Mouse (Mus musculus) heart, postnatal 14 days (tissue): ENCODE data around the gene Mafb. TPM values are rescaled to one million over a fixed set of nuclear protein-coding genes. Genes with fewer than 3 reads are reported as not detected.
A peak's percentile ranks its signal among the peaks of the same experiment; 100 is the strongest.

Experiments
- DNase-seq, 2 experiments: peaks; one replicate each; pipeline ENCODE4 v3.0.0; 2021 to 2022
- intact Hi-C: fragments of 180-260 bp; cut with DNase I; formaldehyde crosslinking; loops from one replicate; pipeline ENCODE4 v1.15.1; 2025
- total RNA-seq, 2 experiments: library from RNA; stranded (reverse); gene quantifications; 2 replicates each; pipeline ENCODE4 v1.2.3; 2021

The Mafb gene
- total RNA-seq, 2 experiments from 2014 or later: 12.1 to 13.5 TPM

DNA sequence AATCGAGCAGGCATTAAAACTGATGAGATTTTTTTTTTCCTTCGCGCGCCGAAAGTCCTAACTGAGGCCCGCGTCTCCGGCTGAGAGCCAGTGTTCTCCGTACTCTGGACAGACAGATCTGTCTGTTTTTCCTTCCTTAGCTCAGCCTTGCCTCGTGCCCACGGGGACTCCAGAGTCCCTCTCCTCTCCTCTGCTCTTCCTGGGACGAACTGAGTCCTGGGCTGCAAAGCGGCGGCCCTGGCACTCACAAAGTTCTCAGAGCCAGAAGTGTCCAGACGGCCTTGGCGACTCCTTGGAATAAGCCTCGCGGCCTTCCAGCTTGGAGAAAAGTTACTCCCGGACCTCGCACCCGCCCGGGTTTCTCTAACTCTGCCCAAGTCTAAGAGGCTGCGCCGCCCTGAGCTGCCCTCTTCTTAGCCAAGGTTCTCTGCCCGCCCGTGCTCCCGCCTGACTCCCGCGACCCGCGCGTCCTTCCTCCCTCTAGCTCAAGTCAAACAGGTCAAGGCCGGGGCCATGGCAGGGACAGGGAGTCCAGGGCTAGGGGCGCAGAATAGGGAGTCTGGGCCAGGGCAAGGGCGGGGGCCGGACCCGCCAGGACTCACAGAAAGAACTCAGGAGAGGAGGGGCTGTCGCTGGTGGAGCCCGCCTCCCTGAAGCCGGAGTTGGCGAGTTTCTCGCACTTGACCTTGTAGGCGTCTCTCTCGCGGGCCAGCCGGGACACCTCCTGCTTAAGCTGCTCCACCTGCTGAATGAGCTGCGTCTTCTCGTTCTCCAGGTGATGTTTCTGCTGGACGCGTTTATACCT, 1.6 kb downstream of the Mafb start:
- intact Hi-C loops: loop anchor here (5.0 to 10.0 kb wide), 6 partner anchors 193 to 1501 kb away; no protein-coding TSS in a partner anchor
- DNase-seq: peak; percentile 55 to 62

- no peak for DNase-seq
- intact Hi-C loops: loop anchor here (5.0 to 10.0 kb wide), 6 partner anchors 192 to 1500 kb away; no protein-coding TSS in a partner anchor
Measured at GRCm38 (mm10) chr2:160364666-160365065, 2.2 kb downstream of the Mafb start.

DNA sequence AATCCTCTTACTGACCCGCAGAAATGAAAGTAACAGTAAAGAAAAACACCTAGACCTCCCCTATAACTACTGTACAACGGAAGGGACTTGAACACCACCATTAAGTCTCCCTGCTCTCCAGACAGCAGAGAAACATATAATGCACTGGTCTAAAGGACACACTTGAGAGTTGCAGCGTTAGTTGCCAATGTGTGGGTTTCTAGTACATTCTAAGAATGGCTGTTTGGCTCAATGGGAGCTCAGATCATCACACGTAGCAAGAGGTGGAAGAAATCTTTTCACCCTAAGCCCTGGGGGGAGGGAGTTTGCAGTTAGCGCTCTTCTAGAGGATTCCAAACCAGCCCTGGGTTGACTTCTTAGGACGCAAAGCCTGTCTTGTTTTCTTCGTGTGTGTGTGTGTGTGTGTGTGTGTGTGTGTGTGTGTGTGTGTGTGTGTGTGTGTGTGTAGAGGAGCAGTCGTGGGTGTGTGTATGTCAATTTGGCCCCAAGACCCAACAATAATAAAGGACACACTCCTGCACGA, 2.7 kb downstream of the Mafb start:
- no peak for DNase-seq
- intact Hi-C loops: loop anchor here (10.0 kb wide), 2 partner anchors 779 to 1499 kb away; no protein-coding TSS in a partner anchor

- intact Hi-C loops: loop anchor here (10.0 kb wide), 2 partner anchors 778 to 1498 kb away; no protein-coding TSS in a partner anchor
- no peak for DNase-seq
Measured at GRCm38 (mm10) chr2:160363201-160363600, 3.7 kb downstream of the Mafb start.

- intact Hi-C loops: loop anchor here (10.0 kb wide), 2 partner anchors 777 to 1497 kb away; no protein-coding TSS in a partner anchor
- no peak for DNase-seq
Measured at GRCm38 (mm10) chr2:160361442-160362121, 5.3 kb downstream of the Mafb start.

GRCm38 (mm10) chr2:160360234-160360874, 6.5 kb downstream of the Mafb start:
- intact Hi-C loops: loop anchor here (10.0 kb wide), 2 partner anchors 776 to 1496 kb away; no protein-coding TSS in a partner anchor
- DNase-seq: no peak

- intact Hi-C loops: no loop called here
Measured at GRCm38 (mm10) chr2:160358896-160359295, 8.0 kb downstream of the Mafb start.

DNA sequence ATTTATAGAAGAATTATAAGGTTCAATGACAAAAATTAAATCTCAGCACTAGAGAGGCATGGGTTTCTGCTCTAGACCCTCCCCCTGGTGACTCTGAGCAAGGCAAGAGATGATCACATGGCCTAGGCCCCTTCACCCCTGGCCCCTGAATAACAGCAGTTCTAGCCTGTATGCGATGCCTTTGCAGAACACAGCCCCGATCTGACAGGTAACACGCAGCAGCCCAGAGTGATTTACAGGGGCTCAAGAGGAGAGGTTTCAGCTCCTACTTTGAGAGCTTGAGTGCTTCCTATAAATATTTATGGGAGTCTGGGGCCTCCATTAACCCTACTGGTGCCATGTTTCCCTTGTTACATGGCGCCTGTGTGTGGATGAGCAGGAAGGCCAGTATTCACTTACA, 9.4 kb downstream of the Mafb start:
- DNase-seq: no peak
- intact Hi-C loops: no loop called here

More at GRCm38 (mm10) chr2:160358896-160359295, 8.0 kb downstream of the Mafb start:
- no peak for DNase-seq

GRCm38 (mm10) chr2:160356132-160356531, 10.7 kb downstream of the Mafb start:
- intact Hi-C loops: no loop called here
- DNase-seq: no peak

- DNase-seq: no peak
- intact Hi-C loops: no loop called here
Measured at GRCm38 (mm10) chr2:160354319-160354718, 12.5 kb downstream of the Mafb start.

DNA sequence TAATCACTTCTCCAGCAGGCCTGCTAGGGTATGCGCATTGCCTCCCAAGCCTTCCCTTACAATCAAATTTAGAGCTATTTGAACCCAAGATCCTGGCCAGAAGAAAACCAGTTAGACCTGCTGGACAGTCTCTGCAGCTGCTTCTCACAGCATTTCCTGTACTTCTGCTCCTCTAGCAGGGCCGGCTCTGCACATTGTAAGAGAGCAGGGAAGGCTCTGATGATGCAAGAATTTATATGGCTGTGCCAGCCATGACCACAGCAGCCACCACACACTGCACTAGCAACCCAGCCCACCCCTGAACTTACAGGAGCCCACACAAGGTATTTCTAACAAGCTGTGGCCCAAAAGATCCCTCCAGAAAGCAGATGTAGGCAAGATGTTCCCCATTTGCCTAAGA, 13.3 kb downstream of the Mafb start:
- intact Hi-C loops: no loop called here
- DNase-seq: no peak

DNA sequence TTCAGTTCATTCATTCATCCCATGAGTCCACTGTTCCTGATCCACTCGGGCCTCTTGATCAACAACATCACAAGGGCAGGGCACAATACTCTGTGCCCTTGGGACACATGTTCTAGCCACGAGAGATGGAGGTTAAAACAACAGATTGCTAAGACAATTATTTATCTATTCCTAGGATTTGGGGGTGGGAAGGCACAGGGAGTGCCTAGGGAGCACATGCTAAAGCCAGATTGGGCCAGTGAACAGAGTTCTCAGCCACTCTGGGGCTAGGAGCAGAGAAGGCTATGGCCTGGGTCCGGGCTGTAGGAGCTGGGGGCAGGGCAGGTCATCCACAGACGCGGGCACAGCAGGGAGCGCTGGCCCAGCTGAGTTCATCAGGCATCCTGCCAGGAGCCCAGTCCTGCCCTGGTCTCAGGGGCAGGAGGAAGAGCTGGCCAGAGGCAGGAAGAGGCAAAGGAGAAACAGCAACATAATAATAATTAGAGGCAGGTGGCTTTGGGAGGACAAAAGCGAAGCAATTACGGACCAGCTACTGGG, 15.8 kb downstream of the Mafb start:
- DNase-seq: peak; percentile 49 to 55
- intact Hi-C loops: no loop called here

GRCm38 (mm10) chr2:160349578-160349977, 17.3 kb downstream of the Mafb start:
- DNase-seq: no peak
- intact Hi-C loops: no loop called here

DNA sequence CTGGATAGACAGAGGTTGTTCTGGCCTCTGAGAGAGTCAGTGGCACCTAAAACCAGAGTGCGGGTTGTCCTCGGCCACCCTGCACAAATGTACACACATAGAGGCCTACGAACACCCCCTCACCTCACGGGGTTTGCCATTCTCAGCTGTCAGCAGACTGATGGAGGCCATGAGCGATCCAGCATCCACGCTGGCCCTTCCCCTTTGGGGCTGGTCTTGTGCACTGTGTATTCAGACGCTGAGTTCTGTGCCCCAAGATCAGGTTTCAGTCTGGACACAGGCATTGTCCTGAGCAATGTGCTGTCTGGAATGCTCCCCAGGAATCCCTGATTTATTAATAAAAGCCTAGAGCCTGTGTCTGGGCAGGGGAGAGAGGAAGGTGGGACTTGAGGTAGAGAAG, 18.1 kb downstream of the Mafb start:
- intact Hi-C loops: no loop called here
- DNase-seq: no peak

DNA sequence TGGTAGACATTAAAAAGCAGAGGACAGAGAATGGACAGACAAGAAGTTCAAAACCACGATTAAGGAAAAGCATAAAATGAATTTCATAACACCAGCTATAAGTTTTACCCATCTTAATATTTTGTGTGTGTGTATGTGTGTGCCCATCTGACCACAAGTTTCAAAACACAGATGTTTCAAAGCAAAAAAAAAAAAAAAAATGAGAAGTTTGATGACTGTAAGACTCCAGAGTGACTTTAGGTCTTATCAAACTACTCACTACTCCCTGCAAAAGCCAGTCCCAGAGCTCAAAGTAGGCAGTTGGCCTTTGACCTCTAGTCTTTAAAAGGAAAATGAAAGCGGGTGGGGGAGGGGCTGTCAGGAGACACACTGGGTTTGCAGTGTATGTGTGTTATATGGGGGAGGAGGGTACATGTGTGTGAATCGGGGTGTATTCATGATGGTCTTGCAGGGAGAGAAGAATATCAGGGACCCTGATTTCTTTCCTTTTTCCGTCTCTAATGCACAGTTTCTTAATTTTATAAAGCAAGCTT, 18.7 kb downstream of the Mafb start:
- intact Hi-C loops: no loop called here
- DNase-seq: no peak

DNA sequence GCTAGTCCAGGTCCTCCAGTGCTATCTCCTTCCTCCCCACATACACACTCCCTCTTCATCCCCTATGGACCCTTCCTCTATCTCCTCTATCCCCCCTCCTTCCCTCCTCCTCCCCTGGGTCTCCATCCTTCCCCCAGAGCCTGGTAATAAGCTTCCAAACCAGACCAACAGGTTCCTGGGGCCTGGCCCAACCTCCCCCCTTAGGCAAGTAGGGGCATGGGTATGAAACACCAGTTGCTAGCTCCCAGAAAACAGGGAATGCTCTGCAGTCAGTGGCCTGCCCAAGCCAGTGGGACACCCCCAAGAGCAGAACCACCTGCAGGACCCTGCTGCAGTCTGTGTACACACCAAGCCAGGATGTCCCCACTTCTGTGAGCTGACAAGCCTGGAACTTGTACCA, 21.2 kb downstream of the Mafb start:
- intact Hi-C loops: no loop called here
- no peak for DNase-seq

DNA sequence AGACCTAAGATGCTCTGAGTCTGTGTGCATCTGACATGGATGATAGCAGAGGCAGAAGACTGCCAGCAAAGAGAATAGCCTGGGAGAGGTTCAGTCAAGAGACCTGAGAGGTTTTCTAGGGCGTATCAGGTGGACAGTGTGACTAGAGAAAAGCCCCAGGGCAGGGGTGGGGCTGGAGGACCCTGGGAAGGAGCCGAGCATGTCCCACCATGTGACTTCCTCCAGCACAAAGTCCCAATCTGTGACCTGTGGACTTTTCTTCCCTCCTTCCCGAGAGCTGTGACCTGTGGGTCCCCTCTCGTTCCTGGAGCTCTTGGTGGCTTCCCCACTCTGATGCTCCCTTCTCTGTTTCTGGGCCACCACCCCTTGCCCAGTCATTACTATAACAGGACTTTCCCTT, 26.7 kb downstream of the Mafb start:
- no peak for DNase-seq
- intact Hi-C loops: no loop called here

GRCm38 (mm10) chr2:160339595-160339994, 27.3 kb downstream of the Mafb start:
- intact Hi-C loops: no loop called here
- no peak for DNase-seq

- DNase-seq: no peak
Measured at GRCm38 (mm10) chr2:160336053-160336452, 30.8 kb downstream of the Mafb start.

GRCm38 (mm10) chr2:160335043-160335442, 31.8 kb downstream of the Mafb start:
- DNase-seq: no peak
- intact Hi-C loops: no loop called here

More at GRCm38 (mm10) chr2:160336053-160336452, 30.8 kb downstream of the Mafb start:
- intact Hi-C loops: no loop called here
